8 mouse cellular contexts compared by ENCODE assay signal in genomic region chrX:36644657-36645551, GRCm38 (mm10). TPM values are rescaled to one million over a fixed set of nuclear protein-coding genes. Genes with fewer than 3 reads are reported as not detected.
DNase-seq lines count a peak whose midpoint lies in the region; ATAC-seq and TF ChIP-seq lines count a peak whose summit lies in the region.

Gene Akap17b, minus strand, starts transcription at chrX:36645395.

- 11% methylated on average over 46 of the region's 60 CpGs for WGBS in heart, embryonic 13.5 days
- 36% methylated on average over 53 of the region's 60 CpGs for WGBS in kidney, postnatal 0 days
- WGBS in liver, adult 2 months: 1% methylated on average over 59 of the region's 60 CpGs

- peak within 1 kb of the TSS; percentile 80 for H3K4me3 ChIP-seq in brown adipose tissue, adult 24 weeks (ENCODE audit: insufficient read depth, low read depth, low read length)
- H3K4me3 ChIP-seq in heart, embryonic 13.5 days: peak within 1 kb of the TSS; percentile 72
- H3K4me3 ChIP-seq in kidney, postnatal 0 days (replicated peaks; ENCODE audit: low read depth, low read length): peak within 1 kb of the TSS; percentile 53
- H3K4me3 ChIP-seq in liver, adult 2 months (ENCODE audit: insufficient read depth, low read depth, low read length): peak within 1 kb of the TSS; percentile 99

- peaks cover 2% of the 10 kb centered on the region; the same call in 1 of the 2 replicates for H3K79me2 ChIP-seq in liver, adult 2 months (ENCODE audit: control insufficient read depth, insufficient read depth, low read length)

- H3K4me1 ChIP-seq in brown adipose tissue, adult 24 weeks (ENCODE audit: control insufficient read depth, insufficient read depth, insufficient read length, low read length): no peaks in the 10 kb centered on the region; the same call in 1 of the 2 replicates
- no peaks in the 10 kb centered on the region for H3K4me1 ChIP-seq in heart, embryonic 13.5 days
- H3K4me1 ChIP-seq in kidney, postnatal 0 days (replicated peaks; ENCODE audit: insufficient read depth, low read length): no peaks in the 10 kb centered on the region
- H3K4me1 ChIP-seq in liver, adult 2 months (ENCODE audit: control insufficient read depth, insufficient read depth, low read length): no peaks in the 10 kb centered on the region

- H3K9ac ChIP-seq in heart, embryonic 13.5 days: peak within 1 kb of the TSS; percentile 81
- peak within 1 kb of the TSS; percentile 65 for H3K9ac ChIP-seq in kidney, postnatal 0 days (ENCODE audit: low read depth, low read length)
- peak within 1 kb of the TSS; percentile 86 for H3K9ac ChIP-seq in liver, adult 2 months (ENCODE audit: low read depth, low read length)

- DNase-seq in kidney, postnatal 0 days (ENCODE audit: low spot score): peak; percentile 95
- DNase-seq in liver, adult 2 months (ENCODE audit: extremely low read depth, low read depth, low spot score): peak; percentile 79
- peak; percentile 85 for DNase-seq in spleen, postnatal 36 days (ENCODE audit: low spot score in 2 of 2)

- H3K36me3 ChIP-seq in heart, embryonic 13.5 days: no peaks in the 10 kb centered on the region
- H3K36me3 ChIP-seq in kidney, postnatal 0 days (ENCODE audit: insufficient read depth, low read length): no peaks in the 10 kb centered on the region
- no peaks in the 10 kb centered on the region for H3K36me3 ChIP-seq in liver, adult 2 months (ENCODE audit: control insufficient read depth, insufficient read depth, low read length)

- peak; percentile 74 for TF ChIP-seq CTCF in kidney, postnatal 0 days (IDR thresholded peaks at IDR 0.05; ENCODE audit: low read depth)
- peak; percentile 73 for TF ChIP-seq CTCF in liver, adult 2 months (IDR thresholded peaks at IDR 0.05; ENCODE audit: low read depth, low read length)

- ATAC-seq in CD4-positive, CD25-positive, alpha-beta regulatory T cell, adult 4 months: peak; percentile 98
- ATAC-seq in erythroid progenitor cell, adult 5-6 weeks (replicated peaks; ENCODE audit: low FRiP score, poor library complexity, severe bottlenecking): peak; percentile 99
- ATAC-seq in heart, embryonic 13.5 days (ENCODE audit: extremely low read depth, insufficient number of reproducible peaks, low FRiP score, low TSS enrichment): peak; percentile 84
- peak; percentile 98 for ATAC-seq in kidney, postnatal 0 days (replicated peaks; ENCODE audit: low FRiP score, low read depth)
- ATAC-seq in monocyte, adult 5-6 weeks (replicated peaks; ENCODE audit: insufficient number of reproducible peaks, low FRiP score, low TSS enrichment, poor library complexity, severe bottlenecking): peak; percentile 98

- no peaks in the 10 kb centered on the region for H3K27me3 ChIP-seq in heart, embryonic 13.5 days (replicated peaks)
- H3K27me3 ChIP-seq in kidney, postnatal 0 days (ENCODE audit: insufficient read depth, low read length): no peaks in the 10 kb centered on the region
- no peaks in the 10 kb centered on the region for H3K27me3 ChIP-seq in liver, adult 2 months (ENCODE audit: control insufficient read depth, insufficient read depth, low read length)

- H3K4me2 ChIP-seq in heart, embryonic 13.5 days: peak within 1 kb of the TSS; percentile 66
- peak within 1 kb of the TSS; percentile 55 for H3K4me2 ChIP-seq in kidney, postnatal 0 days (ENCODE audit: low read length)

- no peaks in the 10 kb centered on the region for H3K9me3 ChIP-seq in heart, embryonic 13.5 days
- no peaks in the 10 kb centered on the region for H3K9me3 ChIP-seq in kidney, postnatal 0 days (replicated peaks; ENCODE audit: low read length)

- 0 out of 2 replicates have a peak, but pooled peaks have one; percentile 23 for TF ChIP-seq POLR2A in liver, adult 2 months (IDR thresholded peaks at IDR 0.05; ENCODE audit: extremely low read depth, insufficient read depth, low read length)

- H3K27ac ChIP-seq in brown adipose tissue, adult 24 weeks (replicated peaks; ENCODE audit: low read depth, low read length): no peak within 1 kb of the TSS
- H3K27ac ChIP-seq in heart, embryonic 13.5 days (replicated peaks): peak within 1 kb of the TSS; percentile 63
- H3K27ac ChIP-seq in kidney, postnatal 0 days: peak within 1 kb of the TSS; percentile 72; the same call in 1 of the 2 replicates
- peak within 1 kb of the TSS; percentile 92 for H3K27ac ChIP-seq in liver, adult 2 months (replicated peaks; ENCODE audit: insufficient read depth, low read depth, low read length)

RNA-seq across cellular contexts. Expression of gene Akap17b, which starts in this region (rescaled TPM):
- polyA plus RNA-seq in CD4-positive, CD25-positive, alpha-beta regulatory T cell, adult 4 months (2017; shearing (Covaris generic)): 1 to 10 TPM in 1 of 2 experiments, under 1 TPM in 1; 0.89 to 1.1 TPM
- 0.63 and 0.79 TPM in 2 replicates for polyA plus RNA-seq in brown adipose tissue, adult 24 weeks (2012; ENCODE audit: insufficient read depth, insufficient read length, missing spikeins)
- total RNA-seq in erythroid progenitor cell, adult 5-6 weeks (2015; ENCODE audit: low replicate concordance): 0.36 TPM in 1 of 2 replicates, not detected in the other
- 0.26 TPM in 1 of 2 replicates, not detected in the other for total RNA-seq in erythroid progenitor cell, adult 5-6 weeks (2017; ENCODE audit: low replicate concordance)
- 1.4 and 1.5 TPM in 2 replicates for polyA plus RNA-seq in heart, embryonic 13.5 days (2015; fragmentation: Nextera tagmentation; extraction: Ambion mirVana)
- 2.8 and 3.5 TPM in 2 replicates for polyA plus RNA-seq in kidney, postnatal 0 days (2015; fragmentation: Nextera tagmentation; extraction: Ambion mirVana)
- total RNA-seq in liver, adult 2 months (2014; rRNA removed): 1.5 and 1.9 TPM in 2 replicates
- polyA plus RNA-seq in liver, adult 2 months (2012; rRNA removed): 0.48 and 0.55 TPM in 2 replicates
- total RNA-seq in monocyte, adult 5-6 weeks (2017): 2.5 to 5.0 TPM (median 2.8 TPM) in 3 replicates

Comparison
In these comparisons a context has a peak if more than half of its experiments do, and no peak if none do; other contexts are left out.
1. Peak in ATAC-seq in erythroid progenitor cell, adult 5-6 weeks; RNA of the gene not detected or under 1 TPM.